ENCODE assay signal across 11 mouse cellular contexts in genomic region chr10:14197261-14197660, GRCm38 (mm10).
DNase-seq lines count a peak whose midpoint lies in the region; ATAC-seq and TF ChIP-seq lines count a peak whose summit lies in the region.
"Had no signal": no experiment of that assay in that cellular context is flagged by ENCODE, and none has a peak within 500 bp of the region (broad histone marks: within the 10 kb centered on the region; RNA-seq: fewer than 3 reads in every experiment).

No protein-coding gene starts in this region.

- no peak for DNase-seq in liver, embryonic 14.5 days (ENCODE audit: low read depth in 3 of 3, low spot score in 3 of 3)
- no peak for DNase-seq in liver, embryonic 11.5 days (ENCODE audit: low spot score)
- DNase-seq in CD4-positive helper T cell, adult 2 months (ENCODE audit: low read depth, low spot score), result peak; percentile 47
- peak; percentile 7 for DNase-seq in ES-CJ7 (ENCODE audit: low read depth, low spot score)
- no peak for DNase-seq in Muller cell, postnatal 12 days (ENCODE audit: inconsistent ontology term)
- DNase-seq in adrenal gland, postnatal 14 days, result no peak
- DNase-seq: cerebellum, postnatal 36 days; lung, postnatal 10 days had no signal

- H3K9ac ChIP-seq in liver, embryonic 14.5 days (replicated peaks), result no peak overlapping the region
- no peak overlapping the region for H3K9ac ChIP-seq in liver, embryonic 11.5 days (ENCODE audit: low read depth, low read length)
- H3K9ac ChIP-seq: heart, embryonic 13.5 days had no signal

- no peak for ATAC-seq in liver, embryonic 14.5 days (ENCODE audit: insufficient read depth)
- ATAC-seq in liver, embryonic 11.5 days (replicated peaks; ENCODE audit: low FRiP score), result no peak
- peak; percentile 86 for ATAC-seq in inflammation-experienced regulatory T-cells, adult 6 months

- peak; percentile 9; the same call in 1 of the 2 replicates for TF ChIP-seq CTCF in liver, embryonic 14.5 days (IDR thresholded peaks at IDR 0.05; ENCODE audit: low read depth)

- no peaks in the 10 kb centered on the region for H3K36me3 ChIP-seq in liver, embryonic 14.5 days (replicated peaks; ENCODE audit: control insufficient read depth, insufficient read depth, low read depth)
- no peaks in the 10 kb centered on the region for H3K36me3 ChIP-seq in liver, embryonic 11.5 days (ENCODE audit: control insufficient read depth, insufficient read depth, low read length)
- H3K36me3 ChIP-seq: heart, embryonic 13.5 days had no signal

- no peaks in the 10 kb centered on the region for H3K4me1 ChIP-seq in liver, embryonic 14.5 days (replicated peaks; ENCODE audit: control insufficient read depth in 2 of 2, insufficient read depth in 2 of 2, low read length in 1 of 2)
- no peaks in the 10 kb centered on the region for H3K4me1 ChIP-seq in liver, embryonic 11.5 days (replicated peaks; ENCODE audit: control insufficient read depth, insufficient read depth, low read length)

- no peak for TF ChIP-seq EP300 in liver, embryonic 14.5 days (IDR thresholded peaks at IDR 0.05; ENCODE audit: low read depth)

- H3K27me3 ChIP-seq in liver, embryonic 14.5 days (ENCODE audit: control insufficient read depth, insufficient read depth, low read length), result no peaks in the 10 kb centered on the region
- H3K27me3 ChIP-seq in liver, embryonic 11.5 days (replicated peaks; ENCODE audit: control insufficient read depth, insufficient read depth, low read length), result no peaks in the 10 kb centered on the region
- H3K27me3 ChIP-seq: heart, embryonic 13.5 days had no signal

- no peak overlapping the region for H3K4me2 ChIP-seq in liver, embryonic 14.5 days (ENCODE audit: low read depth)
- no peak overlapping the region for H3K4me2 ChIP-seq in liver, embryonic 11.5 days
- H3K4me2 ChIP-seq: heart, embryonic 13.5 days had no signal

- no peaks in the 10 kb centered on the region for H3K9me3 ChIP-seq in liver, embryonic 14.5 days (ENCODE audit: control insufficient read depth, low read length)
- H3K9me3 ChIP-seq in liver, embryonic 11.5 days (ENCODE audit: control insufficient read depth, low read length), result no peaks in the 10 kb centered on the region
- H3K9me3 ChIP-seq: heart, embryonic 13.5 days had no signal

- 49% methylated on average over 6 of the region's 6 CpGs for WGBS in liver, embryonic 14.5 days (ENCODE audit: insufficient replicate concordance)
- WGBS in liver, embryonic 11.5 days, result 65% methylated on average over 6 of the region's 6 CpGs

- no peak overlapping the region for H3K4me3 ChIP-seq in liver, embryonic 14.5 days (ENCODE audit: insufficient read depth in 1 of 2, low read depth in 2 of 2, low read length in 2 of 2)
- no peak overlapping the region for H3K4me3 ChIP-seq in liver, embryonic 11.5 days (ENCODE audit: low read depth, low read length)
- H3K4me3 ChIP-seq: erythroblast, embryonic 14.5 days; heart, embryonic 13.5 days had no signal

- no peak overlapping the region for H3K27ac ChIP-seq in liver, embryonic 14.5 days
- H3K27ac ChIP-seq in liver, embryonic 11.5 days (ENCODE audit: low read depth, low read length), result no peak overlapping the region
- H3K27ac ChIP-seq: heart, embryonic 13.5 days had no signal

Comparison
In these comparisons a context has a peak if more than half of its experiments do, and no peak if none do; other contexts are left out.
1. DNase-seq: peak in CD4-positive helper T cell, adult 2 months (single experiment) and ES-CJ7 (single experiment); none in liver, embryonic 14.5 days (0 of 3), liver, embryonic 11.5 days (single experiment), Muller cell, postnatal 12 days (single experiment) and adrenal gland, postnatal 14 days (single experiment).